Mouse (Mus musculus) frontal cortex, postnatal 10 days (tissue): ENCODE results near the gene Olfr988.
"Not testable (repeated sequence)": the region's sequence is repeated elsewhere in the genome, so short reads cannot be mapped to it uniquely, and the experiment has no call there.

Experiments
- DNase-seq, 2 experiments: peaks; one replicate each; pipeline ENCODE4 v3.0.0; 2022; ENCODE audit warnings: low spot score in 2 of 2, mixed read lengths in 1 of 2

Gene Olfr988

GRCm38 (mm10) chr2:85363127-85363526, at the start of gene Olfr988:
TSS of gene Olfr988 (minus strand) at chr2:85363227.
- DNase-seq, result not testable (repeated sequence)

- no peak for DNase-seq
Observed at GRCm38 (mm10) chr2:85409369-85409768, 46.3 kb upstream of the Olfr988 start, which contains the start of gene Olfr992. TSS of gene Olfr992 (minus strand) at chr2:85409469.

- DNase-seq, result no peak
Observed at GRCm38 (mm10) chr2:85339972-85340371, 23.1 kb downstream of the Olfr988 start.

- DNase-seq, result not testable (repeated sequence)
Observed at GRCm38 (mm10) chr2:85339215-85339614, 23.8 kb downstream of the Olfr988 start, which contains the start of gene Olfr987. TSS of gene Olfr987 (minus strand) at chr2:85339315.

- no peak for DNase-seq
Observed at GRCm38 (mm10) chr2:85319106-85319505, 43.9 kb downstream of the Olfr988 start.
